Comparison of ENCODE assay signal across 17 mouse cellular contexts in the genomic region with DNA sequence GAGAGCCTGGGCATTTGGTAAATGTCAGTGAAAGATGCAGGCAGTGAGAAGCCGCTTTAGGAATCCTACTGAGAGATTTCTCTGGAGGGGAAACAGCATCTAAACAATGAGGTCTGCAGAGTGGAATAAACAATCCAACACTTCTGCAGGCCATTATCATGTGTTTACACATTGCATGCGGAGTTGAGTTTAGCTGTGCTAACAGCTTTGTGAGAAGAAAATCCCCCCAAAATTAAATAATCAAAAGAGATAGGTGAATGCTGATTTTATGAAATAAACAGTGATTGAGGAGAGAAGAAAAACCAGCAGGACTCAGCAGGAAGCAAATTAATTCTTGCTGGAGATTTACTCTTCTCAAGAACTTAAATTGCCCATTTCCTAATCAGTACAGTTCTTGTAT.
DNase-seq lines count a peak whose midpoint lies in the region; ATAC-seq and TF ChIP-seq lines count a peak whose summit lies in the region.
"Had no signal": no experiment of that assay in that cellular context is flagged by ENCODE, and none has a peak within 500 bp of the region (broad histone marks: within the 10 kb centered on the region; RNA-seq: fewer than 3 reads in every experiment).

No protein-coding gene starts in this region.

- peaks cover 7% of the 10 kb centered on the region; the same call in 1 of the 2 replicates for H3K9me3 ChIP-seq in hindbrain, embryonic 10.5 days
- H3K9me3 ChIP-seq in midbrain, embryonic 13.5 days = 0 out of 2 replicates have a peak, but pooled peaks cover 2% of the 10 kb centered on the region
- H3K9me3 ChIP-seq: embryonic facial prominence, embryonic 15.5 days; limb, embryonic 12.5 days had no signal

- no peaks in the 10 kb centered on the region for H3K36me3 ChIP-seq in hindbrain, embryonic 10.5 days
- H3K36me3 ChIP-seq in midbrain, embryonic 13.5 days = no peaks in the 10 kb centered on the region
- H3K36me3 ChIP-seq: embryonic facial prominence, embryonic 15.5 days; limb, embryonic 12.5 days had no signal

- no peak for TF ChIP-seq POLR2A in cortical plate, adult 2 months (IDR thresholded peaks at IDR 0.05; ENCODE audit: extremely low read depth, insufficient read depth, low read length)
- TF ChIP-seq POLR2A in cerebellum, adult 2 months (IDR thresholded peaks at IDR 0.05; ENCODE audit: borderline replicate concordance, insufficient read depth, low read length) = no peak

- H3K27ac ChIP-seq in cortical plate, adult 2 months (ENCODE audit: insufficient read depth, low read length) = peak overlapping the region; percentile 58
- H3K27ac ChIP-seq in hindbrain, embryonic 10.5 days = peak overlapping the region; percentile 82
- H3K27ac ChIP-seq in midbrain, embryonic 13.5 days = peak overlapping the region; percentile 91
- no peak overlapping the region for H3K27ac ChIP-seq in cerebellum, adult 2 months (ENCODE audit: insufficient read depth, low read length)
- H3K27ac ChIP-seq: limb, embryonic 12.5 days; macrophage; stomach, postnatal 0 days had no signal

- peaks cover 6% of the 10 kb centered on the region; the same call in 1 of the 2 replicates for H3K4me1 ChIP-seq in cortical plate, adult 2 months (ENCODE audit: control insufficient read depth, insufficient read depth, low read length)
- H3K4me1 ChIP-seq in hindbrain, embryonic 10.5 days (replicated peaks) = peaks cover 38% of the 10 kb centered on the region
- peaks cover 40% of the 10 kb centered on the region for H3K4me1 ChIP-seq in midbrain, embryonic 13.5 days (replicated peaks)
- H3K4me1 ChIP-seq in cerebellum, adult 2 months (ENCODE audit: control insufficient read depth, insufficient read depth, low read length) = peaks cover 3% of the 10 kb centered on the region; the same call in 1 of the 2 replicates
- H3K4me1 ChIP-seq: limb, embryonic 12.5 days had no signal

- DNase-seq in brain, adult 2 months (ENCODE audit: low read depth, low spot score) = peak; percentile 16
- no peak for DNase-seq in hindbrain, embryonic 10.5 days (ENCODE audit: low spot score)
- no peak for DNase-seq in heart, adult 9 months (ENCODE audit: low spot score in 2 of 2)
- DNase-seq in ovary, postnatal 14 days (ENCODE audit: low spot score) = no peak
- DNase-seq in cerebellum, adult 2 months = no peak
- DNase-seq: gastrocnemius, postnatal 25 days; heart, postnatal 36 days; kidney, postnatal 14 days; thymus, postnatal 36 days had no signal

- no peak overlapping the region for H3K4me3 ChIP-seq in cortical plate, adult 2 months (ENCODE audit: insufficient read depth, low read length)
- no peak overlapping the region for H3K4me3 ChIP-seq in hindbrain, embryonic 10.5 days
- no peak overlapping the region for H3K4me3 ChIP-seq in midbrain, embryonic 13.5 days (replicated peaks)
- H3K4me3 ChIP-seq in cerebellum, adult 2 months (replicated peaks; ENCODE audit: insufficient read depth, low read depth, low read length) = no peak overlapping the region
- H3K4me3 ChIP-seq: embryonic facial prominence, embryonic 15.5 days; limb, embryonic 12.5 days had no signal

- ATAC-seq in midbrain, embryonic 13.5 days = no peak
- ATAC-seq: intestine, postnatal 0 days had no signal

- no peaks in the 10 kb centered on the region; the same call in 1 of the 2 replicates for H3K27me3 ChIP-seq in hindbrain, embryonic 10.5 days (ENCODE audit: insufficient read depth, poor library complexity, severe bottlenecking)
- peaks cover 21% of the 10 kb centered on the region for H3K27me3 ChIP-seq in midbrain, embryonic 13.5 days
- H3K27me3 ChIP-seq in cerebellum, adult 2 months (ENCODE audit: control insufficient read depth, insufficient read depth, low read length) = no peaks in the 10 kb centered on the region
- H3K27me3 ChIP-seq: embryonic facial prominence, embryonic 15.5 days; limb, embryonic 12.5 days had no signal

- no peak for TF ChIP-seq CTCF in cortical plate, adult 2 months (IDR thresholded peaks at IDR 0.05; ENCODE audit: extremely low read depth, insufficient read depth, low read length)
- no peak for TF ChIP-seq CTCF in cerebellum, adult 2 months (IDR thresholded peaks at IDR 0.05; ENCODE audit: borderline replicate concordance, insufficient read depth, low read depth, low read length)

- no peak overlapping the region for H3K9ac ChIP-seq in midbrain, embryonic 13.5 days (replicated peaks)
- H3K9ac ChIP-seq: embryonic facial prominence, embryonic 15.5 days; limb, embryonic 12.5 days had no signal

- H3K4me2 ChIP-seq in midbrain, embryonic 13.5 days (replicated peaks) = no peak overlapping the region
- H3K4me2 ChIP-seq: embryonic facial prominence, embryonic 15.5 days; heart, embryonic 11.5 days; limb, embryonic 12.5 days had no signal

- 20% methylated on average over 2 of the region's 2 CpGs for WGBS in hindbrain, embryonic 10.5 days
- 8% methylated on average over 2 of the region's 2 CpGs for WGBS in midbrain, embryonic 13.5 days
- 57% methylated on average over 2 of the region's 2 CpGs for WGBS in cerebellum, adult 2 months
